Mouse (Mus musculus): ENCODE data around the gene Ngf. TPM values are rescaled to one million over a fixed set of nuclear protein-coding genes. Genes with fewer than 3 reads are reported as not detected.

Gene Ngf
- polyA plus RNA-seq, 1 experiment from 2014 or later = 4.4 TPM

GRCm38 (mm10) chr3:102508455-102508854 lies 38.7 kb downstream of the Ngf start:
- Histone ChIP-seq H3K36me3 (ENCODE audit: control insufficient read depth, insufficient read depth, low read length) (no peaks in the 10 kb centered on the region), H3K27me3 (ENCODE audit: control insufficient read depth, insufficient read depth, low read length) (no peaks in the 10 kb centered on the region), H3K9ac (ENCODE audit: low read length) (no peak overlapping the region), H3K27ac (replicated peaks in 1 of 2; ENCODE audit: control insufficient read depth in 1 of 2, insufficient read depth in 1 of 2, low read depth in 2 of 2, low read length in 2 of 2) (no peak overlapping the region), H3K4me3 (ENCODE audit: control insufficient read depth in 1 of 2, insufficient read depth in 1 of 2, low read depth in 1 of 2, low read length in 2 of 2) (no peak overlapping the region), H3K4me2 (ENCODE audit: low read length) (no peak overlapping the region), H3K4me1 (ENCODE audit: control insufficient read depth in 2 of 2, insufficient read depth in 2 of 2, low read length in 2 of 2) (peaks cover 0 to 2% of the 10 kb centered on the region in 2 experiments; a peak in 1 of 4 replicates), H3K9me3 (ENCODE audit: control insufficient read depth, low read length) (no peaks in the 10 kb centered on the region)
- 58% methylated on average over 9 of the region's 9 CpGs for WGBS
- ATAC-seq (ENCODE audit: insufficient number of reproducible peaks, insufficient read depth, low FRiP score, low read depth) = no peak

GRCm38 (mm10) chr3:102509601-102510000 lies 39.9 kb downstream of the Ngf start:
- H3K4me1 ChIP-seq (ENCODE audit: control insufficient read depth in 2 of 2, insufficient read depth in 2 of 2, low read length in 2 of 2) = peaks cover 0 to 2% of the 10 kb centered on the region in 2 experiments; a peak in 1 of 4 replicates
- H3K4me2 ChIP-seq (ENCODE audit: low read length) = no peak overlapping the region
- no peaks in the 10 kb centered on the region for H3K9me3 ChIP-seq (ENCODE audit: control insufficient read depth, low read length)
- H3K4me3 ChIP-seq (ENCODE audit: control insufficient read depth in 1 of 2, insufficient read depth in 1 of 2, low read depth in 1 of 2, low read length in 2 of 2) = no peak overlapping the region
- no peak for ATAC-seq (ENCODE audit: insufficient number of reproducible peaks, insufficient read depth, low FRiP score, low read depth)
- no peak overlapping the region for H3K27ac ChIP-seq (replicated peaks in 1 of 2; ENCODE audit: control insufficient read depth in 1 of 2, insufficient read depth in 1 of 2, low read depth in 2 of 2, low read length in 2 of 2)
- no peaks in the 10 kb centered on the region for H3K36me3 ChIP-seq (ENCODE audit: control insufficient read depth, insufficient read depth, low read length)
- H3K9ac ChIP-seq (ENCODE audit: low read length) = no peak overlapping the region
- 66% methylated on average over 3 of the region's 3 CpGs for WGBS
- H3K27me3 ChIP-seq (ENCODE audit: control insufficient read depth, insufficient read depth, low read length) = no peaks in the 10 kb centered on the region

GRCm38 (mm10) chr3:102516937-102517336 lies 47.2 kb downstream of the Ngf start:
- ATAC-seq (ENCODE audit: insufficient number of reproducible peaks, insufficient read depth, low FRiP score, low read depth) = no peak
- H3K4me3 ChIP-seq (ENCODE audit: control insufficient read depth in 1 of 2, insufficient read depth in 1 of 2, low read depth in 1 of 2, low read length in 2 of 2) = no peak overlapping the region
- H3K4me2 ChIP-seq (ENCODE audit: low read length) = no peak overlapping the region
- no peak overlapping the region for H3K9ac ChIP-seq (ENCODE audit: low read length)
- peaks cover 2 to 4% of the 10 kb centered on the region in 2 experiments; a peak in 1 of 4 replicates for H3K4me1 ChIP-seq (ENCODE audit: control insufficient read depth in 2 of 2, insufficient read depth in 2 of 2, low read length in 2 of 2)
- no peaks in the 10 kb centered on the region for H3K27me3 ChIP-seq (ENCODE audit: control insufficient read depth, insufficient read depth, low read length)
- H3K9me3 ChIP-seq (ENCODE audit: control insufficient read depth, low read length) = no peaks in the 10 kb centered on the region
- H3K36me3 ChIP-seq (ENCODE audit: control insufficient read depth, insufficient read depth, low read length) = no peaks in the 10 kb centered on the region
- H3K27ac ChIP-seq (replicated peaks in 1 of 2; ENCODE audit: control insufficient read depth in 1 of 2, insufficient read depth in 1 of 2, low read depth in 2 of 2, low read length in 2 of 2) = no peak overlapping the region
- 62% methylated on average over 4 of the region's 4 CpGs for WGBS

- no peak for ATAC-seq (ENCODE audit: insufficient number of reproducible peaks, insufficient read depth, low FRiP score, low read depth)
- H3K4me2 ChIP-seq (ENCODE audit: low read length) = no peak overlapping the region
- no peak overlapping the region for H3K9ac ChIP-seq (ENCODE audit: low read length)
- no peaks in the 10 kb centered on the region for H3K27me3 ChIP-seq (ENCODE audit: control insufficient read depth, insufficient read depth, low read length)
- H3K4me1 ChIP-seq (ENCODE audit: control insufficient read depth in 2 of 2, insufficient read depth in 2 of 2, low read length in 2 of 2) = peaks cover 2 to 4% of the 10 kb centered on the region in 2 experiments; a peak in 1 of 4 replicates
- H3K4me3 ChIP-seq (ENCODE audit: control insufficient read depth in 1 of 2, insufficient read depth in 1 of 2, low read depth in 1 of 2, low read length in 2 of 2) = no peak overlapping the region
- 50% methylated on average over 5 of the region's 5 CpGs for WGBS
- H3K9me3 ChIP-seq (ENCODE audit: control insufficient read depth, low read length) = no peaks in the 10 kb centered on the region
- H3K27ac ChIP-seq (replicated peaks in 1 of 2; ENCODE audit: control insufficient read depth in 1 of 2, insufficient read depth in 1 of 2, low read depth in 2 of 2, low read length in 2 of 2) = no peak overlapping the region
- H3K36me3 ChIP-seq (ENCODE audit: control insufficient read depth, insufficient read depth, low read length) = no peaks in the 10 kb centered on the region
Measured at GRCm38 (mm10) chr3:102521061-102521460, 51.3 kb downstream of the Ngf start.

GRCm38 (mm10) chr3:102523711-102524110 lies 54.0 kb downstream of the Ngf start:
- Histone ChIP-seq H3K27ac (replicated peaks in 1 of 2; ENCODE audit: control insufficient read depth in 1 of 2, insufficient read depth in 1 of 2, low read depth in 2 of 2, low read length in 2 of 2) (no peak overlapping the region), H3K27me3 (ENCODE audit: control insufficient read depth, insufficient read depth, low read length) (no peaks in the 10 kb centered on the region), H3K9me3 (ENCODE audit: control insufficient read depth, low read length) (no peaks in the 10 kb centered on the region), H3K36me3 (ENCODE audit: control insufficient read depth, insufficient read depth, low read length) (no peaks in the 10 kb centered on the region), H3K4me3 (ENCODE audit: control insufficient read depth in 1 of 2, insufficient read depth in 1 of 2, low read depth in 1 of 2, low read length in 2 of 2) (no peak overlapping the region), H3K4me1 (ENCODE audit: control insufficient read depth in 2 of 2, insufficient read depth in 2 of 2, low read length in 2 of 2) (peaks cover 17 to 22% of the 10 kb centered on the region in 2 experiments), H3K9ac (ENCODE audit: low read length) (no peak overlapping the region), H3K4me2 (ENCODE audit: low read length) (no peak overlapping the region)
- WGBS = 84% methylated on average over 2 of the region's 2 CpGs
- no peak for ATAC-seq (ENCODE audit: insufficient number of reproducible peaks, insufficient read depth, low FRiP score, low read depth)

- Histone ChIP-seq H3K27me3 (ENCODE audit: control insufficient read depth, insufficient read depth, low read length) (no peaks in the 10 kb centered on the region), H3K4me1 (ENCODE audit: control insufficient read depth in 2 of 2, insufficient read depth in 2 of 2, low read length in 2 of 2) (peaks cover 19 to 22% of the 10 kb centered on the region in 2 experiments), H3K4me3 (ENCODE audit: control insufficient read depth in 1 of 2, insufficient read depth in 1 of 2, low read depth in 1 of 2, low read length in 2 of 2) (no peak overlapping the region), H3K4me2 (ENCODE audit: low read length) (no peak overlapping the region), H3K27ac (replicated peaks in 1 of 2; ENCODE audit: control insufficient read depth in 1 of 2, insufficient read depth in 1 of 2, low read depth in 2 of 2, low read length in 2 of 2) (no peak overlapping the region), H3K9me3 (ENCODE audit: control insufficient read depth, low read length) (no peaks in the 10 kb centered on the region), H3K9ac (ENCODE audit: low read length) (no peak overlapping the region), H3K36me3 (ENCODE audit: control insufficient read depth, insufficient read depth, low read length) (no peaks in the 10 kb centered on the region)
- WGBS = 58% methylated on average over 7 of the region's 7 CpGs
- ATAC-seq (ENCODE audit: insufficient number of reproducible peaks, insufficient read depth, low FRiP score, low read depth) = no peak
Measured at GRCm38 (mm10) chr3:102524951-102525350, 55.2 kb downstream of the Ngf start.

- Histone ChIP-seq H3K4me3 (ENCODE audit: control insufficient read depth in 1 of 2, insufficient read depth in 1 of 2, low read depth in 1 of 2, low read length in 2 of 2) (no peak overlapping the region), H3K27ac (replicated peaks in 1 of 2; ENCODE audit: control insufficient read depth in 1 of 2, insufficient read depth in 1 of 2, low read depth in 2 of 2, low read length in 2 of 2) (no peak overlapping the region; a peak in 1 of 4 replicates), H3K27me3 (ENCODE audit: control insufficient read depth, insufficient read depth, low read length) (no peaks in the 10 kb centered on the region), H3K9me3 (ENCODE audit: control insufficient read depth, low read length) (no peaks in the 10 kb centered on the region), H3K4me1 (ENCODE audit: control insufficient read depth in 2 of 2, insufficient read depth in 2 of 2, low read length in 2 of 2) (peaks cover 17 to 19% of the 10 kb centered on the region in 2 experiments), H3K4me2 (ENCODE audit: low read length) (peak overlapping the region; percentile 51), H3K9ac (ENCODE audit: low read length) (no peak overlapping the region), H3K36me3 (ENCODE audit: control insufficient read depth, insufficient read depth, low read length) (no peaks in the 10 kb centered on the region)
- ATAC-seq (ENCODE audit: insufficient number of reproducible peaks, insufficient read depth, low FRiP score, low read depth) = no peak
- WGBS = 63% methylated on average over 8 of the region's 8 CpGs
Measured at GRCm38 (mm10) chr3:102525856-102526255, 56.1 kb downstream of the Ngf start.

- H3K36me3 ChIP-seq (ENCODE audit: control insufficient read depth, insufficient read depth, low read length) = no peaks in the 10 kb centered on the region
Measured at GRCm38 (mm10) chr3:102526481-102526880, 56.8 kb downstream of the Ngf start.

More at GRCm38 (mm10) chr3:102526481-102526880, 56.8 kb downstream of the Ngf start:
- Histone ChIP-seq H3K27me3 (ENCODE audit: control insufficient read depth, insufficient read depth, low read length) (no peaks in the 10 kb centered on the region), H3K9ac (ENCODE audit: low read length) (no peak overlapping the region), H3K9me3 (ENCODE audit: control insufficient read depth, low read length) (no peaks in the 10 kb centered on the region), H3K4me1 (ENCODE audit: control insufficient read depth in 2 of 2, insufficient read depth in 2 of 2, low read length in 2 of 2) (peaks cover 17 to 18% of the 10 kb centered on the region in 2 experiments), H3K4me2 (ENCODE audit: low read length) (peak overlapping the region; percentile 51), H3K4me3 (ENCODE audit: control insufficient read depth in 1 of 2, insufficient read depth in 1 of 2, low read depth in 1 of 2, low read length in 2 of 2) (no peak overlapping the region; a peak in 1 of 4 replicates), H3K27ac (replicated peaks in 1 of 2; ENCODE audit: control insufficient read depth in 1 of 2, insufficient read depth in 1 of 2, low read depth in 2 of 2, low read length in 2 of 2) (no peak overlapping the region; a peak in 1 of 4 replicates)
- no peak for ATAC-seq (ENCODE audit: insufficient number of reproducible peaks, insufficient read depth, low FRiP score, low read depth)
- WGBS = 36% methylated on average over 6 of the region's 6 CpGs

Data from heart, embryonic 14.5 days (tissue).